Mouse (Mus musculus): Measurements from ENCODE around the gene Aacs.

DNA sequence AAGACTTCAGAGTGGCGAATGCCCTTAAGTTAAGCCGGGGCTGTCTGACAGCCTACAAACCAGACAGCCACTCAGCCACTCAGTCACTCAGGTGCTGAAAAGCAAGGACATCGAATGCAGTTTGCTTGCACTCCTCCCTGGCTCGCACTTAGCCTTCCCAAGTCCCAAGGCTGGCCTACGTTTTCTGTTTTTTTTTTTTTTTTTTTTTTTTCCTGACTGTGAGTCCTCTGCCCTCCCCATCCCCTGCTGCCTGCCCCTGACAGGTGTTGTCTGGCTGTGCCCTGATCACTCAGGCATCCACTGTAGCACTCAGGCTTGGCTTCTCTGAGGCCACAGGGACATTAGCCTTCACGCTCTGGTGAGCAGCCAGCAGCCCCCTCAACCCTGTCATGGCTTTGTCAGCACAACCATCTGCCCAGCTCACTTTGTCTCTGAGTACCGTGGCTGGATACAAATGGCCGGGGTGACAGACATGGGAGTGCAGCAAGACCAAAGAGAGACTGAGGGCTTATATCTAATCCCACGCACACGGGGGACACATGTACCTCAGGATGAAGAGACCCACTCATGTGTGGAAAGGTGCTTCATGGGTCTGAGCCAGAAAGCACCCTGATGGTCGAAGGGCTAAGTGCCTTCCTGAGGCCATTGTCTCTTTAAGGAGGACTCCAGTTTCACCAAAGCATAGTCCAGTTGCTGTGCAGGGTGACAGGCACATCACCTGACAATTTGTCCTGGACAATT is 11.9 kb downstream of the Aacs start:
- TF ChIP-seq POLR2A (IDR thresholded peaks at IDR 0.05; ENCODE audit: low read depth, low read length) (no peak), CTCF (IDR thresholded peaks at IDR 0.05; ENCODE audit: extremely low read depth, insufficient read length, insufficient replicate concordance, low read depth, low read length) (no peak)
